Mouse (Mus musculus): Measurements from ENCODE around the gene Zfp462.
A peak's percentile ranks its signal among the peaks of the same experiment; 100 is the strongest.

The Zfp462 gene

DNA sequence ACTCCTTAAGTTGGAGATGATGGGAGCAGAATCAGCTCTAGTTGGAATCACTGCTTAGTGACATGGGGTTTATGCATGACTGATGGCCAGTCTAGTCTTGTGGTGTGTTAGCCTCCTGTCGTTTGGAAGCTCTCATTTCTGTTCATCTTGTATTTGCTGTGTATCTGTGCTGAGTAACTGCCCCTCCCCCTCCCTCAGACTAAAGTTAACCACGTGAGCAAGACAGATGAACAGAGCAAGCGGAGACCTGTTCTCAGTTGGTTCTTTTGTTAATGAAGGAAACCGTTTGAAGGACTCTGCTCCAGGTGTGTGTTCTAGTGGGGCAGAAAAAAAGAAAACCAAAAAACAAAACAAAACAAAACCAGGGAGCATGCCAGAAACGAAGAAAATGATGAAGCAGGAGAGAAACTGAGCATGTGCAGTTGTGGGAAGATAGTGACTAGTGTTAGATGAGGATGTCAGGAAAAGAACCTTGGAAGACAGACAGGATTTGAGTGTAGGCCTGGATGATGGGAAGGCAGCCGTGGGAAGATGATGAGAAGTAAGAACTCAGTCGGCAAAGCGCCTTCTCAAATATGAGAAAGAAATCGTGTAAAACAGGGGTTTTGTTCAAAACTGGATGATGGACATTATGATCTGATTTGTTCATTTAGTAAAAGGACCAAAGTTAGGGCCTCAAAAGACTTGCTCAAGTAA, 53.4 kb downstream of the Zfp462 start:
- DNase-seq: no peak

DNA sequence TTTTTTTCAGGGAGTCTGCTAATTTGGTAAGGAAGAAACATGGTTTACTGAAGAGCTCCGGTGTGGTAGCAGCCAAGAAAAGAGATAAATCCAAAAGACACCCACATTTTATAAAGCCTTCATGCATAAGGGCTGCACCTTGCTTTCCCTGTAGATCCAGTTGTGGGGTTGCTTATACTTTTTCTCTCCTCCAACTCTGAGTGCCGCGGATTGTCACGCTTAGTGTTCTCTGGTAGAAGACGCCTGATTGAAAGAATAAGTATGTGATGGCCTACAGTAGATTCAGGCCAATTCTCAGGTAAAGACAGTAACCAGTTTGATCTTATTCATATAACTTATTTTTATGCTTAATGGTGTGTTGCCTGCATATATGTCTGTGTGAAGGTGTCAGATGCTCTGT, 54.7 kb downstream of the Zfp462 start:
- no peak for DNase-seq

DNA sequence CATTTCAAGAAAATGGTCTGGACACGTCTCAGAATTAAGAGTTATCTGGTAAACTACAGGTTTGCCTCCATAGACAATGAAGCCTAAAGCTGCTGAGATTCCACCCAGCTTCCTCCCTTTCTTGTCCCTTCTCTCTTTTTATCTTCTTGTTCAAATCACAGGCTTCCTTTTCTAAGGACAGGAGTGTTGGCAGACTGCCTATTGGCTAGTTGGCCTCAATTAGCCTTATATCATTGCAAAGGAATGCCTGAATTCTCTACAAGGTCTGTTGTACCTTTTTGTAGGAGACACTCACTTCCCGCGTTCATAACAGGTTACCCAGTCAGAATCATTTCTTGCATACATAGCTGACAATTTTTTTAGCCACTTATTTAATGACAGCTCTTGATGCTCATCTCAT, 56.5 kb downstream of the Zfp462 start:
- DNase-seq: no peak

DNA sequence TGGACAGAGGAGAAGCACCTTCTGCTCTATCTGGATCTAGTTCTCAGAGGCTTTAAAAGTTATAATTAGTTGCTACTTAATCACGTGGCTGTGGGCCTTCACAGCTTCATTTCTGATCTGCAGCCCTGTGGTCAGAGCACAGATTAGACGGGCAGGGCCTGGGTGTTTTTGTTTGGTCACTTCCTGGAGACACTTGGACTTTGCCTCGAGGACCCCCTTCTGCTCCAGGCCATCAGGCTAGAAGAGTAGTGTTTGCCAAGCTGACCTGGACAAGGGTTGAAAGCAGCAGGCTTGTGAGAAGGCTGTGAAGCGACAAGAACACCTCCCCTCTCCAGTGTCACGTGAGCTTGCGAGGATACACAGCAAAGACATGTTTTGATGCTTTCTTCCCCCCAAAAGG, 58.3 kb downstream of the Zfp462 start:
- peak; percentile 45 for DNase-seq

DNA sequence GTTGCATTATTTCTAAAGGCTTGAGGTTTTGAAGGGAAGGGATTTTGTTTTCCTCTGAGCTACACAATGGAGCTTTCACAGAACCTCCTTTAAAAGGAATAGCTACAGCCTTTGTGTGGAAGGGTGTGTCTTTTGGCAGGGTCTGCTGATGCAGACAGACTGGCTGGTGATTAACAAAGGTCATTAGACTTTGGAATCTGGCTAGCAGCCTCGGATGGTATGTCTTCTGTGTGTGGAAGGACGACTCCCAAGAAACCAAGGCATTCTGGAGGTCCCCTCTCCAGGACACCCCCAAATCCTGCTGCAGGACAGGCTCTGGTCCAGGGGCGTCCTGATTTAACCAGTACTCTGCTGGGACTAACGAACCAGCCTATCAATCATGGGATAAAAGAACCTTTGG, 60.2 kb downstream of the Zfp462 start:
- peak; percentile 75 for DNase-seq

DNA sequence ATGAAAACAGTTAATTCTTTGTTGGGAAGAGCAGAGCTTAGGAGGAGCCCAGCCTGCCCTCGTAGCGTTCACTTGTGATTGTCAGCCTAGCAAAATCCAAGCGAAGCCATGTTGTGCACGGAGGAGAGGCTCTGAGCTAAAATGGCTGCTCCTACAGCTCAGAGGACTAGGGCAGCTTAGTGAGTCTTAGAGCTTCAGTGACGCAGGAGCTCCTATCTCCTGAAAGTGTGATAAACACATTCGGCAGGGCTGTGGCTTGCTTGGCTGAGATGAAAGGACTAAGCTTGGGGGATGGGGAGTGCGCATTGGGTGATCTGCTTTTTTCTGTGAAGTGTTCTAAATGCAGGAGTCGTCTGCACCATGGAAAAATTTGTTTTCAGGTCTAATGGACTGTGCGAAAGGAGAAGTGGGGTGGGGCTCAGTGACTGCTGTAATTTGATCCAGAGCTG, 60.7 kb downstream of the Zfp462 start:
- DNase-seq: peak; percentile 56

DNA sequence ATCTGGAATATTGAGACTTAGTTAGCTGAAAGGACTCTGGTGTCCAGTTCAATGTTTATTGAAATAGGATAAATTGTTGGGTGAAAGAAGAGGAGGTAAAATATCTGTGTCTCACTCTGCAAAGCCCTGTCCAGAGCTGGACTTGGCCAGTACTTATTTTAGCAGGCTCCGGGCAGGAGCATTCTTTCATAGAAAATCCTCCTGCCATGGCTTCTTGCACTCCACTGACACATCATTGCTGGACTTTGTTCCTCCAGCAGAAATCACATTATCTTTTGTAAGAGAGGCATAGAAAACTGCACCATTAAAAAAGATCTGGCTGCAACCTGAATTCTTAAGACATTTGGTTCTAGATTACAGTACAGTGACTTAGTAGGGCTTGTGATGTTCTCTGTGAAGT, 61.2 kb downstream of the Zfp462 start:
- no peak for DNase-seq

DNA sequence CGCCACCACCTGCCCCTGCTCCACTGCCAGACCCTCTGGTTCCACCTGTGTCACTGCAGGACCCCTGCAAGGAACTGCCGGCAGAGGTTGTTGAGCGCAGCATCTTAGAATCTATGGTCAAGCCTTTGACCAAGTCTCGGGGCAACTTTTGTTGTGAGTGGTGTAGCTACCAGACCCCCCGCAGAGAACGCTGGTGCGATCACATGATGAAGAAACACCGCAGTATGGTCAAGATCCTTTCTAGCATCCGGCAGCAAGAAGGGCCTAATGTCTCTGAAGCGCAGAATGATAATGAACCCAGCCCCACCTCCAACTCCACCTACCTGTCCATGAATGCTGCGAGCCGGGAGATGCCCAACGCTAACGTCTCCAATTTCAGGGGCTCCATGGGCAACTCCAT, 63.8 kb downstream of the Zfp462 start:
- no peak for DNase-seq

DNA sequence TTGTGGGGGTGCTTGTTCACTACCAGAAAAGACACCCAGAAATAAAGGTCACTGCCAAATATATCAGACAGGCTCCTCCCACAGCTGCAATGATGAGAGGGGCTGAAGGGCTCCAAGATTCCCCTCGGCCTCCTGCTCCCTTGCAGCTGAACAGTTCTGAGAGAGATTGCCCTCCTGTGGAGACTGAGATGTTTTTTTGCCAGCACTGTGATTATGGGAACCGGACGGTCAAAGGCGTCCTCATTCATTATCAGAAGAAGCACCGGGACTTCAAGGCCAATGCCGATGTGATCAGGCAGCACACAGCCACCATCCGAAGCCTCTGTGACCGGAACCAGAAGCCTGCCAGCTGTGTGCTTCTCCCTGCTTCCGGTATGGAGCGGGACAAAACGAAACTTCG, 66.5 kb downstream of the Zfp462 start:
- no peak for DNase-seq

DNA sequence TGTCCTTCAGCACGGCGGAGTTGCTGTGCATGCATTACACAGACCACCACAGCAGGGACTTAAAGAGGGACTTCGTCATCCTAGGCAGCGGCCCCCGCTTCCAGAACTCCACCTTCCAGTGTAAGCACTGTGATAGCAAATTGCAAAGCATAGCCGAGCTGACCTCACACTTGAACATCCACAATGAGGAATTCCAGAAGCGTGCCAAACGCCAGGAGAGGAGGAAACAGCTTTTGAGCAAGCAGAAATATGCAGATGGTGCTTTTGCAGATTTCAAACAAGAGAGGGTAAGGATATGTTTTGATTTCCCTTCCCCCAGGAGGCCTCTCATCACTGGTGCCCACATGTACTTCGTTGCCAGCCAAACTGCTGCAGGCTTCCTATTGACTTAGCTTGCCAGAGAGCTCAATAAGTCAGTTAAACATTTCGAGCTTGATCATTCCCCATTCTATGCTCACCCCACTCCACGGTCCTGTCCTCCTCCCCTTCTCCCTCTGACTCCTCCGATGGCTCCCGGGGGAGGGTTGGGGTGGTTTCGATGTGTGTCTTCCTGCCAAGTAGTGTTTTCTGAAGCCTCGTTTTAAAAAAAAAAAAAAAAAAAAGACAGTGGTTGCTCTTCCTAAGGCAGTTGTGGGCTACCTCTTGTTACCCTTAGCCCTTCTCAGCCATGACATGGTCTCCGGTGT, 68.9 kb downstream of the Zfp462 start:
- peak; percentile 23 for DNase-seq

DNA sequence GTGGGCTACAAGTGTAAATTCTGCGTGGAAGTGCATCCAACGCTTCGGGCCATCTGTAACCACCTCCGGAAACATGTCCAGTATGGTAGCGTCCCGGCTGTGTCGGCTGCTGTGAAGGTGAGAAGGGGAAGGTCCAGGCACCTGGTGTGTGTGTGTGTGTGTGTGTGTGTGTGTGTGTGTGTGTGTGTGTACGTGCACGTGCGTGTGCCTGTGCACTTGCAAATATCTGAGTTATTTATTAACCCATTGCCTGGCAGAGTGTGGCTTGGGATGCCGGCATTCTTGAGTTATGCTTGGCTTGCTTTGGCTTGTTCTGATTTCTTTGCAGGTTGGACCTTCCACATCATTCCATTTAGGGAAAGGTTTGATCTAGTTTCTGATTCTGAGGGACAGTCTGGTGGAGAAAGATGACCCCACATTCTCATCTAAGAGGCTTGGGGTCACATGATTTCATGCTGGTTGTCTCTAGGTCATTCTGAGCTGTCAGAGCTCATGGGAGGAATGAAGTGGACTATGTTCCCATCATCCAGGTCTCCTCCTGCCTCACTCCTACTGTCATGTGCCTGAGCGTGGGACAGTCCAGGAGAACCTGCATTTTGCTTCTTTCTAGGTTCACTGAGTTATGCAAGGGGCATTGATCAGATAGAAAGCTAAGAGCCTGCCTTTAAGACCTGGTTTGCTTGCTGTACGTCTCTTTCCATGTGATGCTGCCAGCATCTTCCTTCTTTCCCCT, 70.0 kb downstream of the Zfp462 start:
- peak; percentile 63 for DNase-seq

DNA sequence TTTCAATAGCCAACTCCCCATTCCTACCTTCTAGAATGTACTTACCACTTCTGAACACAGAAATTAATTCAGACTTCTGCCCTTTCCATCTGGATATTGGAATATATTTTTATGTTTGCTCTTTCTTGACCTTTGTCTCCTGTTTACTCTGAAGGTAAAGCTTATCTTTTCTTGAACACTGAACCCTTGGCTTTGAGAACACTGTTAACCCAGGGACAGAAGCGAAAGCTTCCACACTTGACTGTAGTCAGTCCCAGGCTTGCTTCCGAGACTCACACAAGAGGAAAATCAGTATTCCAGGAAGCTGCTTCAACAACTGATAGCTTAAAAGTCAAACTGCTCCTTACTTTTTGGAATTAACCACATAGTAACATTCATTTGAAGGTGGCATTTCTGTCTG, 70.7 kb downstream of the Zfp462 start:
- DNase-seq: no peak

DNA sequence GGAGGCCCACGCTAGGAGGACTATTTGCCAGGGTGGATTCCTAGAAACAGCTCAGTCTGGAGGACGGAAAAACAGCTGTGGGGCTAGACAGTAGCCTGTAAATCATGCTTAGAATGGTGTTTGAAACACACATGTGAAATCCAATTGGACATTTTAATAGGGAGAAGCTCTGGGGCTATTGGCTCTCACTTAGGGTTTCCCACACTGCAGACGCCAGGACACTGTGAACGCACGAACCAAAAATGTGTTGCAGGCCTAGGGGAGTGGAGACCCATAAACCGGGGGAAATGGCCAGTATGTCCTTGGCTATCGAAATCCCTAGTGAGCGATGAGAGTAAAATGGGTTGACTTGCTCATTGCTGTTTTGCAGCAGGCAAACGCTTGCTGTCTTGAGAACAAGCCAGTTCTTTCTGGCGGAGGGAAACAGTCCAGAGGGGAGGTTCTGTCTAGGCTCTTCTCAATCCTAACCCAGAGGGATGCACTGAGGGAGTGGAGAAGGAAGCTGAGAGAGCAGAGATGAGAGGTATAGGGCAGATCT, 81.3 kb downstream of the Zfp462 start:
- DNase-seq: no peak

DNA sequence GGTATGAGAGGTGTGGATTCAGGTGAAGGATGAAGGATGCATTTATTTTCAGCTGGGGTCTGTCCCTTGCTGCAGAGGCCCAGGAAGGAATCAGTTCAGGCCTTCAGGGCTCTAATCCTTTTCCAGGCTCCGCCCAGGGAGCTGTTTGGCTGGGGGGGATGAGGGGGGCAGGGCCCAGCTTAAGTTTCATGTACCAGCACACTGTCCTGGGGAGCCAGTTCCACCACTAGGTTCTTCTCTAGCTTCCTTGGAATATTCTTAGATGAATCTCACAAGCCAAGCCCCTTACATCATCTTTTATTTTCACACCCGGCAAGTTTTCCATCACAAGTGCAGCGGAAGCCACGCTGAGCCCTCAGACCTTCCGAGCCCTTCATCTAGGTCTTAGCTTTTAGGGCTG, 85.6 kb downstream of the Zfp462 start:
- DNase-seq: no peak

DNA sequence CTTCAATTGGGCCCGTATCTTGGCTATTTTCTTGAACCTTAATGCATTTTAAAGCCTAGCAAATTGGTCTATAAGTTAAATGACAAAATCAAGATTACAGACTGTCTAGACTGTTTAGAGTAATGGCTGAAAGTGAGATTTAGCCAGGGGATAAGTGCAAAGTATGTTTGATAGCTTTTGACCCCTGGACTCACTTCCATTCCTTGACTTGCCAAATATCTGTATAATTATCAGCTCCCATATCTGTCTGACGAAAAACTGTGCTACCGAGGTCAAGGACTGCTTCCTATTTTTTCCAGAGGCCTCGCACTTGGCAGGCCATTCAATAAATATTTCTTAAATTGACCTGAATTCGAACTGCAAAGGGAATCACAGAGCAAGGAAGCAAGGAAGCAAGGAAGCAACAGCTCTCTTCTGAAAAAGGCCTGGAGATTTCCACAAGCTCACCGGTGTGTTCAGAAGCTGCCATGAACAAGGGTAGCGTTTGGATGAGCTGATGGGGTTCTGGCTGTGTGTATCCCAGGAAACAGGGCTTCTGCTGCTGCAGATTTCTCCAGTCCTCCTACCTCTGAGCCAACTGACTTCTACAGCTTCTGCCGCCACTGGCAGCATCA, 87.6 kb downstream of the Zfp462 start:
- DNase-seq: no peak

DNA sequence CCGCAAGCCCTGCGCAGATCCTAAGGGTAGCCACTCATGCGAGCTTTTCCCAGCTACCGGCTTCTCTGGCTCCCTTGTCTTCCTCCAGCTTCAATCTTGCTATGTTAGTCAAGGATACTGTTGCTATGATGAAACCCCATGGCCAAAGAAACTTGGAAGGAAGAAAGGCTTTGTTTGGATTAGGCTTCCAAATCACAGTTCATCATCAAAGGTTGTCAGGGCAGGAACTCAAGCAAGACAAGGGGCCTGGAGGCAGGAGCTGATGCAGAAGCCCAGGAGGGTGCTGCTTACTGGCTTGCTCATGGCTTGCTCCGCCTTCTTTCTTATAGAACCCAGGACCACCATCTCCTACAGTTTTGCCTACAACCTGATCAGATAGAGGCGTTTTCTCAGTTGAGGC, 88.6 kb downstream of the Zfp462 start:
- no peak for DNase-seq

DNA sequence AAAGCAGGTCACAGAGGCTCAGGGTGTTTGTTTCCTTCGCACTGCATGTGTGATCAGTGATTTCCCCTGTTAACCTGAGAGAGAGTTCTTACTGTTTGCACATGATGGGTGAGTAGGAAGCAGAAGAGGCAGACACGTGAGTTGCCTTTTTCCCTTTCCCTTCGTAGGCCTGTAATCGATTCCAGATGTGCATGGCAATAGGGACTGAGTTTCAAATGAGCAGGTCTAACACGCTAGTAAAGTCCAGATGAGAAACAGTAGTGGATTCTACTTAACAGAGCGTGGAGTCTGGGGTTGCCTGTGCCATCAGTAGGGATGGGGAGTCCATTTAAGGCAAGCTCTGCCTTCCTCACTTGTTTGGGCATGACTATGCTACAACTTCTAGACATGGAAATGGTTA, 93.3 kb downstream of the Zfp462 start:
- no peak for DNase-seq

DNA sequence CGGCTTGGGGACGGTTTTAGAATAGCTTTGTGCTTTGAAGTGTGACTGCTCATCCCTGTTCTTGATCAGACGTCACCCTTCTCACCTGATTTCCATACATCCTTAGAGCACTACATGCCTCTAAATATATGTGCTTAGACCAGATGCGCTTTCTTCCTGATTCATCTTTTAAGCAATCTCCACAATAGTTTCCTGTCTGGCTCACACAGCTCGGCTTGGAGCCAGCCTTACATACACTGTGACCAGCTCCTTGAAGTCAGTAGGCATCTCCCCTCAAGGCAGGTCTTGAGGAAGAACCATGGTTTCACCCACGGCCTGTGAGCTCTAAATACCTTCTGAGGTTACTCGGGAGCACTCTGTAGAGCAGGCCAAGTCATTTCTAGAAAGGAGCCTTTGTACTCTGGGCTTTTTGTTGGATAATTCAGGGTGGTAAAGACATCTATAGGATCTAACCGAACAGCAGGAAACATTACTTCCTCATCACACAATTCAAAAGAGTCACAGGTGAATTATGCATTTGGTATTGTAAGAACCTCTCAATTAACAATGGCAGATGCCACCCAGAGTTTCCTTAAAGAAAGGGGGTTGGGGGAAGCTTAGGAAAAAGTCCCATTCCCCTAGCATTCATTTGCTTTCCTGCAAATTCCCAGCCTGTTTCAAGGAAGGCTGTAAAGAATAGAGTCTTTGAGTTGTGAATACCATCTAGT, 95.6 kb downstream of the Zfp462 start:
- no peak for DNase-seq

DNA sequence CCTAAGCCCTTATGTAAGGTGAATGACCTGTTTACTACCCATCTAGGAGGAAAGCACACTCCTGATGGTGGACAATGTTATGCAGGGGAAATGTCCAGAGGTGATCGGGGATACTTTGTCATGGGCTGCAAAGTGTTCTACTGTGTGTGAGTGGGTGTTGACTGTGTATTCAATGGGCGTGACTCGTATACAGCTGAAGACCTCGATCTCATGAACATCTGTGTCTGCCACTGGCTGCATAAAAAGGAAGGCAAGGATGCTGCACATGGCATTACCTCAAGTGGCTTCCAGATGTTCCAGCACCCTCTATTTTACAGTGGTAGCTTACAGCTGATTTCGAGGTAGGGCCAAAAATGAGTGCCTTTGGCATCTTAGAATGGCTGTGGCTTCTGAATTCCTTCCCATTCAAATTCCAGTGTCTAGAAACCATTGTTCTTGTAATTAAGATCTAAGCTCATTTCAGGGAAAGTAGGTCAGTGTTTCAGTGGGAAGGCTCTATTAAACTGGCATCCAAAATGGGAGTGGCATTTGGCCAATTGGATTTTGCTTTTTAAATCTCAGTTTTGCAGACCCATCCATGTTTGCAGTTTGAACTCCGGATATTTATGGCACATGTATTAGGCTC, 96.4 kb downstream of the Zfp462 start:
- no peak for DNase-seq

DNA sequence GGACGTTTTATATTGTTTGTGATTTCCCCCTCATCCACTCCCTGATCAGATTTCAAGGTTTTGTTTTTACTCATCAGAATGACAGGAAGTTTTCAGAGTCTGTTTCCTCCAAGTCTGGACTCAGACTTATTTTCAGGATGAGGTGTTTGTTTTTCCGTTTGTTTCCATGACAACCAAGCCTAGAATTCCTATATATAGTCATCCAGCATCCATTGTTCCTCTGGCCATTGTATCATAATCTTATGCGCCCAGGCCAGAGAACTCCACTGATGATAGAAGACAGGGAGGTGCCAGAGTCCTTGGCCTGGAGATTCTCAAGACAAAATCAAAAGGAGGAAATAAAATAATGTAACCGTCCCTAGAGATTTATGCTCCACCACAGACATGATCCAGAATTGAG, 97.7 kb downstream of the Zfp462 start:
- DNase-seq: no peak

DNA sequence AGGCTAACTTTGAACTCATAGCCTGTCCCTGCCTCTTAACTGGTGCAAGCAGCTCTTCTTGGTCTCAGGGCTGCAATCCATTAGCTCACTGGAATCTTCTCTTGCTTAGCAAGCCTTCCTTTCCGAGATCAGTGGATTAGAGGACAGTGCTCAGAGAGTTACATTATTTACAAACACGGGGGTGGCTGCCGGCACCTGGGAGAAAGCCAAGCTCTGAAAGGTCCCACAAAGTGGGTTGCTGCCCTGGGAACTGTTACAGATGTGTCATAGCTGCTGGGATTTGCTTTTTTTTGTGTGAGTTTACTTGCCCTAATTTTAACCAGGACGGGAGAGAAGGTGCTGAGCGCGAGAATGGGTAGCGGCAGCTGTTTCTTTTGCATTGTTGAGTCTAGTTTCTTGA, 102.4 kb downstream of the Zfp462 start:
- DNase-seq: no peak

DNA sequence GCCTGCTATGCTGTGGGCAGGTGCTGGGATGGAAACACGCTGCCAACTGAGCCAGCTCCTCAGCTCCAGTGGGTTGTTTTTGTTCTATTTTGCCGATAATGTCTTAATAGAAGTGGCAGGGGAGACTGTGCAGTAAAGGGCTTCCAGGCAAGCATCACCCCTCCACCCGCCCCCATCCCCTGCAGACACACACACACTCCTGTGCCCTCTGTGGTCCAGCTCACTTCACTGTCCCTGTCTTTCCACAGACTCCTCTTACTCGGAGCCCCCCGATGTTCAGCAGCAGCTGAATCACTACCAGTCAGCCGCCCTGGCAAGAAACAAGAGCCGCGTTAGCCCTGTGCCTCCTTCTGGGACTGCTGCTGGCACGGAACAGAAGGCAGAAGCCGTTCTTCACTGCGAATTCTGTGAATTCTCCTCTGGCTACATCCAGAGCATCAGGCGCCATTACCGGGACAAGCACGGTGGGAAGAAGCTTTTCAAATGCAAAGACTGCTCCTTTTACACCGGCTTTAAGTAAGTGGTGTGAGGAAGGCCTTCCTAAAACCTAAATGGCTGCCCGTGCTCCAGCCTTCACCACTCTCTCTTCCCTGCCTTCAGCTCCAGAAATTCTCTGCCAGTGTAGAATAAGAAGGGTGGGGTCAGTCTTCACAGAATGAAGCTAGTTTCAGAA, 105.2 kb downstream of the Zfp462 start:
- no peak for DNase-seq
